Mouse (Mus musculus) gastrocnemius, postnatal 10 days (tissue): ENCODE measurements at regions not wholly inside any gene's neighbourhood (a gene's known extent, or its start where the extent isn't known, plus 50 kb on each side); places are given as distances from the start of the nearest gene placed in this dataset.
A peak's percentile ranks its signal among the peaks of the same experiment; 100 is the strongest.

Experiments
- DNase-seq: peaks from one replicate; pipeline ENCODE4 v3.0.0; 2021; ENCODE audit warnings: mixed read lengths

GRCm38 (mm10) chr9:84923966-84924365 is 388.6 kb upstream of the Gm11114 start:
- DNase-seq, result no peak

GRCm38 (mm10) chr9:84936291-84937055 is 376.1 kb upstream of the Gm11114 start:
- DNase-seq, result no peak

- no peak for DNase-seq
These were observed 345.9 kb upstream of the Gm11114 start for GRCm38 (mm10) chr9:84966558-84967154.

GRCm38 (mm10) chr9:84969975-84970608 is 342.5 kb upstream of the Gm11114 start:
- DNase-seq, result no peak

GRCm38 (mm10) chr9:84977470-84977869 is 335.1 kb upstream of the Gm11114 start:
- no peak for DNase-seq

- DNase-seq, result no peak
These were observed 309.2 kb upstream of the Gm11114 start for GRCm38 (mm10) chr9:85003414-85003813.

GRCm38 (mm10) chr9:85011361-85011760 is 301.2 kb upstream of the Gm11114 start:
- DNase-seq, result no peak

- DNase-seq, result no peak
These were observed 264.2 kb upstream of the Gm11114 start for GRCm38 (mm10) chr9:85048112-85048978.

GRCm38 (mm10) chr9:85052526-85052925 is 260.0 kb upstream of the Gm11114 start:
- no peak for DNase-seq

- DNase-seq, result no peak
These were observed 232.6 kb upstream of the Gm11114 start for GRCm38 (mm10) chr9:85079975-85080374.

GRCm38 (mm10) chr9:85088556-85089338 is 223.8 kb upstream of the Gm11114 start:
- no peak for DNase-seq

GRCm38 (mm10) chr9:85090297-85090696 is 222.3 kb upstream of the Gm11114 start:
- no peak for DNase-seq

GRCm38 (mm10) chr9:85095234-85095633 is 217.3 kb upstream of the Gm11114 start:
- DNase-seq, result no peak

GRCm38 (mm10) chr9:85096520-85096919 is 216.1 kb upstream of the Gm11114 start:
- DNase-seq, result no peak

- DNase-seq, result no peak
These were observed 199.6 kb upstream of the Gm11114 start for GRCm38 (mm10) chr9:85112928-85113327.

GRCm38 (mm10) chr9:85114234-85114633 is 198.3 kb upstream of the Gm11114 start:
- no peak for DNase-seq

GRCm38 (mm10) chr9:85120061-85120460 is 192.5 kb upstream of the Gm11114 start:
- no peak for DNase-seq

- DNase-seq, result no peak
These were observed 191.5 kb upstream of the Gm11114 start for GRCm38 (mm10) chr9:85121059-85121458.

GRCm38 (mm10) chr9:85123706-85124105 is 188.9 kb upstream of the Gm11114 start:
- DNase-seq, result no peak

GRCm38 (mm10) chr9:85125775-85126174 is 186.8 kb upstream of the Gm11114 start:
- DNase-seq, result peak; percentile 6

GRCm38 (mm10) chr9:85126541-85126940 is 186.0 kb upstream of the Gm11114 start:
- no peak for DNase-seq

- DNase-seq, result no peak
These were observed 185.5 kb upstream of the Gm11114 start for GRCm38 (mm10) chr9:85127107-85127506.
